Mouse (Mus musculus) midbrain, embryonic 12.5 days (tissue): ENCODE data around the gene Tspan6. TPM values are rescaled to one million over a fixed set of nuclear protein-coding genes. Genes with fewer than 3 reads are reported as not detected.

Experiments
- ATAC-seq: fragments of 200-750 bp; cut with Nextera tagmentation; 2 replicates; pipeline ENCODE4 v1.8.0; 2017; ENCODE audit warnings: low read depth, moderate TSS enrichment, moderate library complexity; ENCODE audit not compliant: low FRiP score
- H3K27ac ChIP-seq: fragments of 300-500 bp; sonication (generic); replicated peaks from 2 replicates; pipeline ENCODE4 v1.5.1; 2016; ENCODE audit warnings: mild to moderate bottlenecking
- H3K27me3 ChIP-seq: fragments of 300-500 bp; sonication (generic); 2 replicates; pipeline ENCODE4 v1.6.1; 2016; ENCODE audit warnings: mild to moderate bottlenecking
- H3K36me3 ChIP-seq: fragments of 300-500 bp; sonication (generic); 2 replicates; pipeline ENCODE4 v1.6.1; 2016
- H3K4me1 ChIP-seq: fragments of 300-500 bp; sonication (generic); 2 replicates; pipeline ENCODE4 v1.6.1; 2016
- H3K4me2 ChIP-seq: fragments of 300-500 bp; sonication (generic); replicated peaks from 2 replicates; pipeline ENCODE4 v1.6.1; 2016; ENCODE audit warnings: mild to moderate bottlenecking, moderate library complexity
- H3K4me3 ChIP-seq: fragments of 300-500 bp; sonication (generic); 2 replicates; pipeline ENCODE4 v1.5.1; 2016; ENCODE audit warnings: mild to moderate bottlenecking
- H3K9ac ChIP-seq: fragments of 300-500 bp; sonication (generic); replicated peaks from 2 replicates; pipeline ENCODE4 v1.6.1; 2016; ENCODE audit warnings: mild to moderate bottlenecking, moderate library complexity
- H3K9me3 ChIP-seq: fragments of 300-500 bp; sonication (generic); 2 replicates; pipeline ENCODE4 v1.6.1; 2016; ENCODE audit warnings: mild to moderate bottlenecking
- WGBS: fragments of 180-500 bp; shearing (Covaris S2); methylation state at CpG from one replicate; pipeline ENCODE4 v1.1.7; 2016; 5-methylcytosine and 5-hydroxymethylcytosine counted together
- polyA plus RNA-seq: library from polyadenylated mRNA; unstranded; fragments of >200 nt; fragmentation: Nextera tagmentation; extraction: Ambion mirVana; gene quantifications from 2 replicates; pipeline ENCODE4 v1.2.1, GENCODE M21; 2016

The Tspan6 gene
- polyA plus RNA-seq, result 203 and 209 TPM in 2 replicates

GRCm38 (mm10) chrX:133898014-133898542 lies at the start of gene Tspan6:
Gene Tspan6 (minus strand): TSS chrX:133898429.
- peak; percentile 97 for ATAC-seq
- peak within 1 kb of the TSS; percentile 39; the same call in 1 of the 2 replicates for H3K27ac ChIP-seq
- peak within 1 kb of the TSS; percentile 60 for H3K9ac ChIP-seq
- 26% methylated on average over 33 of the region's 33 CpGs for WGBS
- H3K27me3 ChIP-seq, result no peaks in the 10 kb centered on the region
- no peaks in the 10 kb centered on the region for H3K4me1 ChIP-seq
- peak within 1 kb of the TSS; percentile 56 for H3K4me3 ChIP-seq
- peaks cover 18% of the 10 kb centered on the region for H3K36me3 ChIP-seq
- no peaks in the 10 kb centered on the region for H3K9me3 ChIP-seq
- peak within 1 kb of the TSS; percentile 47 for H3K4me2 ChIP-seq

- no peak overlapping the region for H3K4me3 ChIP-seq
- H3K9me3 ChIP-seq, result no peaks in the 10 kb centered on the region
- no peaks in the 10 kb centered on the region for H3K4me1 ChIP-seq
- ATAC-seq, result peak; percentile 52; the same call in 1 of the 2 replicates
- no peak overlapping the region for H3K4me2 ChIP-seq
- H3K9ac ChIP-seq, result no peak overlapping the region
- H3K36me3 ChIP-seq, result no peaks in the 10 kb centered on the region
- H3K27me3 ChIP-seq, result peaks cover 13% of the 10 kb centered on the region
- no peak overlapping the region for H3K27ac ChIP-seq
- 43% methylated on average over 3 of the region's 3 CpGs for WGBS
Measured at GRCm38 (mm10) chrX:133947427-133947826, 49.2 kb upstream of the Tspan6 start.

GRCm38 (mm10) chrX:133939561-133939960 lies 41.3 kb upstream of the Tspan6 start:
- Histone ChIP-seq H3K36me3 (no peaks in the 10 kb centered on the region), H3K4me2 (no peak overlapping the region), H3K27ac (no peak overlapping the region), H3K9me3 (no peaks in the 10 kb centered on the region), H3K4me3 (no peak overlapping the region), H3K9ac (no peak overlapping the region), H3K4me1 (no peaks in the 10 kb centered on the region), H3K27me3 (peaks cover 9% of the 10 kb centered on the region; the same call in 1 of the 2 replicates)
- no peak for ATAC-seq
- 65% methylated on average over 1 of the region's 1 CpGs for WGBS

GRCm38 (mm10) chrX:133936605-133937225 lies 38.5 kb upstream of the Tspan6 start:
- no peaks in the 10 kb centered on the region for H3K9me3 ChIP-seq
- 91% methylated on average over 4 of the region's 4 CpGs for WGBS
- no peak overlapping the region for H3K4me3 ChIP-seq
- H3K27me3 ChIP-seq, result peaks cover 4% of the 10 kb centered on the region; the same call in 1 of the 2 replicates
- no peak for ATAC-seq
- no peaks in the 10 kb centered on the region for H3K4me1 ChIP-seq
- no peaks in the 10 kb centered on the region for H3K36me3 ChIP-seq
- no peak overlapping the region for H3K27ac ChIP-seq
- H3K9ac ChIP-seq, result no peak overlapping the region
- no peak overlapping the region for H3K4me2 ChIP-seq

GRCm38 (mm10) chrX:133931302-133932013 lies 33.2 kb upstream of the Tspan6 start:
- WGBS, result 64% methylated on average over 12 of the region's 12 CpGs
- no peaks in the 10 kb centered on the region for H3K36me3 ChIP-seq
- peaks cover 4% of the 10 kb centered on the region; the same call in 1 of the 2 replicates for H3K27me3 ChIP-seq
- H3K27ac ChIP-seq, result no peak overlapping the region
- H3K9ac ChIP-seq, result no peak overlapping the region
- no peaks in the 10 kb centered on the region for H3K9me3 ChIP-seq
- ATAC-seq, result no peak; the same call in 1 of the 2 replicates
- H3K4me3 ChIP-seq, result no peak overlapping the region
- no peak overlapping the region for H3K4me2 ChIP-seq
- no peaks in the 10 kb centered on the region for H3K4me1 ChIP-seq

- WGBS, result 78% methylated on average over 5 of the region's 5 CpGs
- Histone ChIP-seq H3K9me3 (no peaks in the 10 kb centered on the region), H3K4me1 (no peaks in the 10 kb centered on the region), H3K4me3 (no peak overlapping the region), H3K9ac (no peak overlapping the region), H3K36me3 (no peaks in the 10 kb centered on the region), H3K27me3 (peaks cover 4% of the 10 kb centered on the region; the same call in 1 of the 2 replicates), H3K4me2 (no peak overlapping the region), H3K27ac (no peak overlapping the region)
- ATAC-seq, result no peak
Measured at GRCm38 (mm10) chrX:133926760-133927159, 28.5 kb upstream of the Tspan6 start.

GRCm38 (mm10) chrX:133921187-133921586 lies 23.0 kb upstream of the Tspan6 start:
- no peak overlapping the region for H3K9ac ChIP-seq
- no peak for ATAC-seq
- no peak overlapping the region for H3K27ac ChIP-seq
- no peak overlapping the region for H3K4me3 ChIP-seq
- 76% methylated on average over 4 of the region's 4 CpGs for WGBS
- H3K36me3 ChIP-seq, result no peaks in the 10 kb centered on the region
- H3K27me3 ChIP-seq, result peaks cover 8% of the 10 kb centered on the region; the same call in 1 of the 2 replicates
- no peaks in the 10 kb centered on the region for H3K9me3 ChIP-seq
- no peak overlapping the region for H3K4me2 ChIP-seq
- H3K4me1 ChIP-seq, result no peaks in the 10 kb centered on the region

- Histone ChIP-seq H3K9ac (no peak overlapping the region), H3K27me3 (peaks cover 19% of the 10 kb centered on the region), H3K4me2 (no peak overlapping the region), H3K27ac (no peak overlapping the region), H3K36me3 (no peaks in the 10 kb centered on the region), H3K4me3 (no peak overlapping the region), H3K4me1 (peaks cover 3% of the 10 kb centered on the region; the same call in 1 of the 2 replicates), H3K9me3 (no peaks in the 10 kb centered on the region)
- WGBS, result 69% methylated on average over 7 of the region's 7 CpGs
- no peak for ATAC-seq
Measured at GRCm38 (mm10) chrX:133914219-133914618, 16.0 kb upstream of the Tspan6 start.

GRCm38 (mm10) chrX:133913006-133913405 lies 14.8 kb upstream of the Tspan6 start:
- Histone ChIP-seq H3K9me3 (no peaks in the 10 kb centered on the region), H3K9ac (no peak overlapping the region), H3K4me3 (no peak overlapping the region), H3K27me3 (peaks cover 16% of the 10 kb centered on the region), H3K4me1 (peaks cover 3% of the 10 kb centered on the region; the same call in 1 of the 2 replicates), H3K27ac (no peak overlapping the region), H3K36me3 (no peaks in the 10 kb centered on the region), H3K4me2 (no peak overlapping the region)
- 87% methylated on average over 3 of the region's 3 CpGs for WGBS
- ATAC-seq, result no peak

GRCm38 (mm10) chrX:133911397-133912103 lies 13.3 kb upstream of the Tspan6 start:
- Histone ChIP-seq H3K4me1 (peaks cover 3% of the 10 kb centered on the region; the same call in 1 of the 2 replicates), H3K27ac (no peak overlapping the region), H3K9ac (no peak overlapping the region), H3K36me3 (no peaks in the 10 kb centered on the region), H3K27me3 (peaks cover 16% of the 10 kb centered on the region), H3K4me3 (no peak overlapping the region), H3K9me3 (no peaks in the 10 kb centered on the region), H3K4me2 (no peak overlapping the region)
- WGBS, result 27% methylated on average over 10 of the region's 10 CpGs
- no peak for ATAC-seq

GRCm38 (mm10) chrX:133908261-133908660 lies 10.0 kb upstream of the Tspan6 start, which contains the start of gene Srpx2:
Gene Srpx2 (plus strand): TSS chrX:133908426.
- 42% methylated on average over 3 of the region's 3 CpGs for WGBS
- H3K36me3 ChIP-seq, result no peaks in the 10 kb centered on the region
- no peaks in the 10 kb centered on the region for H3K9me3 ChIP-seq
- H3K4me1 ChIP-seq, result peaks cover 3% of the 10 kb centered on the region; the same call in 1 of the 2 replicates
- H3K9ac ChIP-seq, result no peak within 1 kb of the TSS
- ATAC-seq, result no peak
- H3K4me3 ChIP-seq, result no peak within 1 kb of the TSS
- no peak within 1 kb of the TSS for H3K27ac ChIP-seq
- H3K27me3 ChIP-seq, result peaks cover 5% of the 10 kb centered on the region; the same call in 1 of the 2 replicates
- H3K4me2 ChIP-seq, result no peak within 1 kb of the TSS
